Mouse (Mus musculus): ENCODE data around the gene Rsf1.

Rsf1 gene

DNA sequence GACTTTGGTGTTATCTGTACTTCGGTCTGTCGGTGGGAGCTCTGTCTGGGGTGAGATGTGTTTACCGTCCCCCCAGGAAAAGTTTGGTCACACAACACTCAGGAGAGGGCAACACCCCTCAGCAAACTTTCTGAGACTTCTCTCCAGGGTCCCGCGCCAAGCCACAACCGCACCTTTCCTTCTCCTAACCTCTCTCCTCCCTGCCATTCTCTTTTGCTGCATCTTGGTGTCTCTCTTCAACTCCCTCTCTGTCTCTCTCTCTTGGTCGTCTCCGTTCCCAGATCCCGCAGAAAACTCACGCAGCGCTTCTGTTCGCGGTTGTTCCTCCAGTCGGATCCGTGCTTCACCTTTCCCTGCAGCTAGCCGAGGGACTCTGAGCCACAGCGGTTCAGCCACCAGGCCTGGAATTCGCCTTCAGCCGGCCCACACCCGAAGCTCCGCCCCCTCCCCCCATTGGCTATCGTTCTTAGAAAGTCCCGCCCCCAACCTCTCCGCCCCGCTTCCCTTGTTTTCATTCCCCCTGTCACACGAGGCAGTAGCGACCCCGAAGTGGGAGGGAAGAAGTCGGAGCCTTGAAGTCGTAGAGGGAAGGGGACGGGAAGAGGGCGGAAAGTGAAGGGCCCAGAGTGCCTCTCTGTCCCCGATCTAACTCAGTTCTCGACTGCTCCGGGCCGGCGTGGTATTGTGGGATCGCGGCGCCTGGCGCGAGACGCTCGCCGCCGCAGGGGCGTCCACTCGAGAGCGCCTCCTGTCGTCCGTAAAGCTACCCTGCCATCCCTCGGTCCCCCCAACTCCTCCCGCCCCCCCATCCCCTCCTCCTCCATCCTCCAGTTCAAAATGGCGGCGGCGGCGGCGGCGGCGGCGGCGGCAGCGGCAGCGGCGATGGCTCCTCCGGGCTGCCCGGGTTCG is at the start of gene Rsf1, which contains the start of gene Aamdc:
Rsf1 (plus strand) TSS at position 823 of the 909 bp plus-strand sequence.
Aamdc (minus strand) TSS at position 431 of the 909 bp plus-strand sequence.
- DNase-seq (ENCODE audit: low read depth, low spot score), result peak; percentile 92

DNA sequence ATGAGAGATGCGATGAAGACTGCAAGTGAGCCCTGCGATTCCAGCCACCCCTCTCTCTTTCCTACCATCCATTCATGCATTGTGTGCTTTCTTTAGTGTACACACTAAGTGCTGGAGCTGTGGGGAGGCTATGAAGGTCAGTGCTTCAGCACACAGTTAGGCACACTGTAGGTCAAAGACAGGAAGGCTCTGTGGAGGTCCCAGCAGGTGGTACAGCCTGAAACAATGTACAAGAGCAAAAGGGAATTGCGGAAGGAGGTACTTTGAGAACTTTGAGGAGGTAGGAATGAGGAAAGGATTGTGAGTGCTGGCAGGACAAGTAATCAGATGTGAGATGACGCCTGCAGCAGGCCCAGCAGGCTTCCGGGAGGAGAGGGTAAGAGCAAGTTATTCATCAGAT is 44.2 kb upstream of the Rsf1 start:
- no peak for DNase-seq (ENCODE audit: low read depth, low spot score)

DNA sequence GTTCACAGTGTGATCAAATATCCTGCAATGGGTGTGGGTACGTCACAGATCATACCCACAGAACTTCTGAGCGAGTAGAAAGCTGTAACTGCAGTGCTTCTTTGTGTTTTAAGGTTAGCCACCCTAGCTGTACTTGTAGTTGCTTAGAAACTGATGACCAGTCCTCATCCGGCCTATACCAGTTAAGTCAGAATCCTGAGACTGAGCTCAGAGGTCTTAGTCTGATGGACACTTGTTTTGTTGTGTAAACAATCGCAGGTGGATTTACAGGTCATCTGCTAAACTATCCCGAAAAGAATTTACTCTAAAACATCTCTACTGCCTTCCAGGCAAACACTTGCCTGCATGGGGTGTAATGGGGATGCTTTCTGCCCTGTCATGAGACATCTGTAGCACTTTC is 43.1 kb upstream of the Rsf1 start:
- no peak for DNase-seq (ENCODE audit: low read depth, low spot score)

DNA sequence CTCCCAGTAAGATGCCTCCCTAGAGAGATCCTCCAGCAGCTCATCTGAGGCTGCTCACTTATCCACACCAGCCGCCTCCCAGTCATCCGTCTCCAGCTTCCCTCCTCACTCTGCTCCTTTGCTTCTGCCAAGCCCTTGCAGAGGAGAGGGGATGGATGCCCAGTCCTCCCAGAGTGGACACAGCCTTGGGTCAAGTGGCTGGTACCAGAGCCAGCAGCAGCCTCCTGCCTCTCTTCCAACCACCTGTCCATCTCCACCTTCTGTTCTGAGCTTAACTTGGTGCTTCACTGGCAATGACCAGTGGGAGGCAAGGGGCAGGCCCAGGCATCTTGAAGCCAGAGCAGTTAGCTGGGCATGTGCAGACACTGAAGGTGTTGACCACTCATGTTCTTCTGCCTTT is 33.2 kb upstream of the Rsf1 start:
- no peak for DNase-seq (ENCODE audit: low read depth, low spot score)

DNA sequence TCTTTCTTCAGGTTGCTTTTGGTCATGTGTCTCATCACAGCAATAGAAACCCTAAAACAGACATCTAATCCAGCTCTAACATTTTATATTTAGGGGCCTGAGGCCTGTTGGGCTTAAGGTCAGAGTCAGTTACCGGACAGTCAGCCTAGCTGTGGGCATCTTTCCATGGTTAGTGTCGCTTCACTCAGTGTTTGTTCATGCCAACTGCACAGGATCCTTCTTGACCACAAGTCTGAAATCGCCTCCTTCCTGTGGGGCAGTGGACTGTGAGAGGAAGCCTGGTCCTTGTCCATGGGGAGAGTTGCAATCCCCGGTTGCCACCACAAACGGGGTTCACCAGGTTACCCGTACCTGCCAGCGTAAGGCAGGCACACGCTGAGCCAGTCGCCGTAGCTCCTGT is 30.4 kb upstream of the Rsf1 start:
- no peak for DNase-seq (ENCODE audit: low read depth, low spot score)

DNA sequence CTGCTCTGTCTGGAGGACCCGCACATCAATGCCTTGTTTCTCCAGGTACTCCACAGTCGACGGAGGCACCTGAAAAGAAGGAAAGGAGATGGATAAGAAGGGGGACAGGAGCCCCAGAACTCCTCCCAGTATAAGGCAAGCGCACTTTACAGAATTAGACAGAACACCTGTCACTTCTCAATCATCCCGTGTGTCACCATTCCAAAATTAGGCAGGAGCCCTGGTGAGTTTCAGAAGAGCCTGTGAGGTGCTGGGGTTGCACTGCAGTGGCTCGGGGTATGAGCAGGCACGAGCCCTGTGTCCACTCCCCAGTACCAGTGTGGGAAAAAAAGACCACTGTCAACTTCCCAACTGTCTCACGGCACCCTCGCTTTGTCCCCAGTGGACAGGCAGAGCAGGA is 29.0 kb upstream of the Rsf1 start:
- no peak for DNase-seq (ENCODE audit: low read depth, low spot score)

DNA sequence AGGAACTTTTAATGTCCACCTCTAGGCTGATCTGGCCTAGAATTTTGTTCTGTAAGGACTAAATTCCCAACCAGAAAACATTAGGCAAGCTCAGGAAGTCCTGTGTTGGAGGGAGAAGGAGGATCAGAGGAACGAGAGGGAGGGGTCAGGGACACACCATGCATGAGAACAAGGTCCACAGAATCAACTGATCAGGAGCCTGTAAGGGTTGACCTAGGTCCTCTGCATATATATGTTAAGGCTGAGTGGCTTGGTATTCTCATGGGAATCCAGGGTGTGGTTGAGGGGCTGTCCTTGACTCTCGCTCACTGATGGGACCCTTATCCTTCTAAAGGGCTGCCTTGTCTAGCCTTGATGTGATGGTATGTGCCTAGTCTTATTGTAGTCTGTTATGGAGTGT is 16.1 kb upstream of the Rsf1 start:
- DNase-seq (ENCODE audit: low read depth, low spot score), result no peak

DNA sequence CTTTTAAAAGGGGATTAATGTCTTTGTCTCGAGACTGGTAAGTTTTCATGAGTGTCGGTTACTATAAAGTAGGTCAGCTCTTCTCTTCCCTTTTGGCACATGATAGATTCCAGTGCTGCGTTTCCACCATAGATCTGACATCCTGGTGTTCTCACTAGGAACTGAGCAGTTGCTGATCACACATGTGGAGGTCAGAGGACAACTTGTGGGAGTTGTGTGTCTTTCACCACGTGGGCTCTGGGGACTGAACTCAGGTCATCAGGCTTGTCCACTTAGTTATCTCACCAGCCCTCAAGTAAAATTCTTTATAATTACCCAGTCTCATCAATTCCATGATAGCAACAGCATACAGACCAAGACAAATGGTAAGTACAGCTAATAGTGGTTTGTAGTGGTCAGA is 10.3 kb upstream of the Rsf1 start:
- DNase-seq (ENCODE audit: low read depth, low spot score), result no peak

DNA sequence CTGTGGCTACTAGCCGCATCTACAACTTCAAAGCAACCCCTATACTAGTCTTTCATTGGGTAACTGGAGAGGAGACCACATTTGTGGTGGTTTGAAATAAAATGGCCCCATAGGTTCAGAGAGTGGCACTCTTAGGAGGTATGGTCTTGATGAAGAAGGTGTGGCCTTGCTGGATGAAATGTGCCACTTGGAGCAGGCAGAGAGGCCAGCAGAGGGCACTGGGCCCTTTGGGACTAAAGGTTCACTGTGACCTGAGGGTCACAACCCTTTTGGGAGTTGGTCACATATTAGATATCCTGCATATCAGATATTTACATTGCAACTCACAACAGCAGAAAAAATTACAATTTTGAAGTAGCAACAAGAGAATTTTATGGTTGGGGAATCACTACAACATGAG is 9.3 kb upstream of the Rsf1 start:
- DNase-seq (ENCODE audit: low read depth, low spot score), result no peak

DNA sequence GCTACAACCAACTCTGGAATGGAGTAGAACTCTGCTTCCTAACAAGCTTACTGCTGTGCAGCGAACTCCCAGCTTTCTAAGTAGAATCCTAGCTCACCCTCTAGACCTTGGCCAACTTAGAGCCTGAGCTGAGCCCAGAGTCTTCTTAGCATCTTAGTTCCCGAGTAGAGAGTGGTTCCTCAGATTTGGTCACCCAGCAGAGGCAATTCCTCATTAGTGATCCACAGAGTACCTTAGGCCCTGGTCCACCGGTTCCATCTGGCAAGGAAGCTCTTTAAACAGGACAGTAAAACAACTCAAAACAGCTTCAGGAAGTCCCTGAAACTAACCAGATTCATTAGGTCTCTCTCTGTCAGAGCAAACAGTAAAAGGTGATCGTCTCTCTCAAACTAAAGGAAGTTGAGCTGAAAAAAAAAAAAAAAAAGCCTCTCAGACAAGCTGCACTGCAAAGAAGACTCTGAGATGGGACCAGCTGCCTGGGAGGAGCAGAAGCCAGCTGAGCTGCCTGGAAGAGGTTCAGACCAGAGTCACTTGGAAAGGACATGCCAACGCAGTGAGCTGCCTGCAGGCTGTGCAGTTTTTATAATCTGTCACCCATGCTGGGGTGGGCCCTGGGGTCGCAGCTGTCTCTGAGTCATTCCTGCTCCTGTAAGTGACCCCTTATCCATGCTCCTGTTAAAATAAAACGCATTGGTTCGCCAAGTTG is 1.2 kb upstream of the Rsf1 start:
- DNase-seq (ENCODE audit: low read depth, low spot score), result no peak

DNA sequence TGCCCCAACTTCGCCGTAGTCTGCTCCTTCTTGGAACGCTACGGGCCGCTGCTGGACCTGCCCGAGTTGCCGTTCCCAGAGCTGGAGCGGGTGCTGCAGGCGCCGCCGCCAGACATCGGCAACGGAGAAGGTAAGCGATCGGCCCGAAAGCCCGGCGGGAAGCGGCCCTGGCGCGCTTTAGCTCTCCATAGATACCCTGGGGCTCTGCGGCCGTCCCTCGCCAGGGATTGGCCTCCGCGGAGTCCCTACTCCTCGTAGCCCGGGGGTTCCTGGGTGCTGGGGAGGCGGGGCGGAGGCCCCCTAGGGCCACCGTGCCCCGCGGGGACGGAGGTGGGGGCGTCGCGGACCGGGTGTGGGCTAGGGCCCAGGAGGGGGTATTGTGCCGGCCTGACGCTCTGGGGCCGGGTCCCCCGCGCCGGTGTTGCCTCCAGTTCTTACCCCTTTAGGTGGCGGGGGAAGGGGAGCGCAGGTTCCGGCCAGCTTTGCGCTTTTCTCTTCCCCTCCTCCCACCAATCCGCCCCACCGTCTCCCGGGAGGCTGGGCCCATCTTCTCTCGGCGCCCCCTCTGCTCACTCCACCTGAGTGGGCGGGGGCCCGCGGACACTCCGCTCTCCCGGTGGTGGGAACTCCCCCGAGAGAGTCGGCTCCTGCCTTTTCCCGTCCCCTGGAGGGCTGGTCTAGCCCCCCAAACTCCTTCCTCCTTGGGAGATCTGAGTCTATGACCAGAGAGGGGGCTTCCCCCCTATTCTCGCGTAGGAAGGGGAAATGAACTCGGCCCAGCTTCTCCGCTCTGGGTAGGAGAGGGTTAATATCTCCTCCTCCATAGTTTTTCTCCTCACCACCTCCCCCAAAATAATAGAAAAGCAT is 520 bp downstream of the Rsf1 start:
- DNase-seq (ENCODE audit: low read depth, low spot score), result peak; percentile 44

DNA sequence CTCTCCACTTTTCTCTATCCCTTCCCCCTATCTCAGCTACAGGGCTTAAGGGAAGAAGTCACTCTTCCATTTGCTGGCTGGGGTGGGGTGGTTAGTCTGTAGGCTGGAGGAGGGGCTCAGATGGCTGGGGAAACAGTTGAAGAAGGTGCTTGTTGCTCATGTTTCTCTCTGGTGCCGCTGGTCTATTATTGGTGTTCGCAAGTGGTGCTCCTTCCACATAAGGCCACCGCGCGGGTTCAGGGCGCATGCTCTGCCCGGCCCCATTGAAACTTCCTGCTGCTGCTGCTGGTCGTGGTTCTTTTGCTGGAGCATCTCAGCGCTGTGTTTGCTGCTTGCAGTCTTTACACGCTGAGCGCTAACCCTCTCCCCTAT is 1.1 kb downstream of the Rsf1 start:
- peak; percentile 67 for DNase-seq (ENCODE audit: low read depth, low spot score)

DNA sequence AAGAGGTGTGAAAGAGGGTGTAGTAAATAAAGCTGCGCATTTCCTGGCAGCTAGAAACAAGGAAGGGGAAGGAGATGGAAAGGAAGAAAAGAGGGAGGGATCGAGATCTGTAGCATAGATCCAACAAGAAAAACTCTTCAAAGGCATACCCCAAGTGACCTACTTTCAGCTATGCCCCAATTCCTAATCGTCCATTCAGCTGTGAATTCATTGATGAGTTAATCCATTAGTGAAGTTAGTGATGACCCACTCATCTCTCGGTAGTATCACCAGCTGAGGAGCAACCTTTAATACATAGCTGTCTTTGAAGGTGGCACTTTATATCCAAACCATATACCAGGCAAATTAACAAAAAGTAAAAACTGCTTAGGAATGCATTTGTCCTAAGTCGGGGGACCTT is 8.8 kb downstream of the Rsf1 start:
- DNase-seq (ENCODE audit: low read depth, low spot score), result no peak

DNA sequence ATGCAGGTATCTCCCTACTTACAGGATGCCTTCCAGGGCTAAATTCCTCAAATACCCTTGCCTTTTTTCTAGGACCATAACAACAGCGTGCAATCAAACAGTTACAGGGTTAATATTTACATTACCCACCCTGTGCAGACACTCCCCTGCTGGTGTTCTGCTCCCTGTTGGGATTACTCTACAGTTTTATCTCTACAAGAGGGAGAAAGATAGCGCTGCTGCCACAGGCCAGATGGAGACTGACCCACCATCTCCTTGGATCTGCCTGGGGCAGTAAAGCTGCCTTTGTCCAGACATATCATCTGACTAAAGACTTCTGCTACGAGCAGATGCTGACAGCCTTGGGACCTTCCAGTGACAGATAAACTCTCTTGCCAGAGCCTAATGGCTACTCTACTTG is 10.8 kb downstream of the Rsf1 start:
- DNase-seq (ENCODE audit: low read depth, low spot score), result no peak

DNA sequence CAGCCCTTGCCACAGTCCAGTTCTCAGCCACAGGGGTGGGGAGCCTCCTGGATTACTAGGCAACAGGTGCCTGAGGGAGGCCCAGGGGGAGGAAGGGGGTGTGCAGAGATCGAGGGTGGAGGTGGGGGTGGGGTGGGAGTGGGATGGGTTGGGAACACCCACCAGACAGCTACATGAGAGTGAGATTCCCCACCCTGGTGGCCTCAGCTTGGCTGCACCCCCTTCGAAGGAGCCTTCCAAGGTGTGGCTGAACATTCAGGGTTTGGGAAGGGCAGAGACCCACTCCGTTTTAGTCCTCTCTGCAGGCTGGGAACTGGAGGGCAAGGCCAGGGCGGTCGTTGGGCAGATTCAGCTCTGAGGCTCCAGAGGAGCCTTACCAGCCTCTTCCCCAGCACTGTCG is 11.6 kb downstream of the Rsf1 start:
- DNase-seq (ENCODE audit: low read depth, low spot score), result no peak

DNA sequence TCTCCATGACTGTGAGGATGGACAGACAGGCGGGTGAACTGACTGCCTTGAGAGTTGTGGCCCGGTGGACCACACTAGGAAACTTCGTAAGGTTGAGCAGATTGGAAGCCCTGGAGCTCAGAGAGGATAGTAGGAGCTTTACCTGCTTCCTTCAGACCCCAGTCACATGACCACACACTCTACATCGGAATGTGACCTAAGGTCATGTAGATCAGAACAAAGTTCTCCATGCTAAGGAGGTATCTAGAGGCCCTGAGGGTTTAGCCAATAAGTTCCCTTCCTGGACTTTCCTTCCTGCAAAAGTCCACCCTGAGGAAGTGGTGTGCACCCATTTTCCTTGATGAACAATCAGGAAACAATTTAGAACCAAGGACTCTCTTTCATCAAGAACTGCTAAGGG is 12.7 kb downstream of the Rsf1 start:
- DNase-seq (ENCODE audit: low read depth, low spot score), result no peak

DNA sequence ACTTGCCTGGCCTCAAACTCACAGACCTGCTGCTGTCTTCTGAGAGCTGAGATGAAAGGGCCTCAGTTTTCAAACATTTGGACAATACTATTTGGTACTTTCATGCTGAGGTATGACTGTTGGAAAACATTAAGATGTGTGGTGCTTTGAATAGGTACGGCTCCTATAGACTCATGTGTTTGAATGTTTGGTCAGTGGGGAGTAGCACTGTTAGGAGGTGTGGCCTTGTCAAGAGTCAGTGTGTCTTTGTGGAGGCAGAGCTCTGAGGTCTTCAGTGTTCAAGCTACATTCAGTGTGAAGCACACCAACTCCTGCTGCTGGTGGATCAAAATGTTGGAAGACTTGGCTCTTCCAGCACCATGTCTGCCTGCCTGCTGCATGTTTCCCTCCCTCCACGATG is 13.8 kb downstream of the Rsf1 start:
- DNase-seq (ENCODE audit: low read depth, low spot score), result no peak

DNA sequence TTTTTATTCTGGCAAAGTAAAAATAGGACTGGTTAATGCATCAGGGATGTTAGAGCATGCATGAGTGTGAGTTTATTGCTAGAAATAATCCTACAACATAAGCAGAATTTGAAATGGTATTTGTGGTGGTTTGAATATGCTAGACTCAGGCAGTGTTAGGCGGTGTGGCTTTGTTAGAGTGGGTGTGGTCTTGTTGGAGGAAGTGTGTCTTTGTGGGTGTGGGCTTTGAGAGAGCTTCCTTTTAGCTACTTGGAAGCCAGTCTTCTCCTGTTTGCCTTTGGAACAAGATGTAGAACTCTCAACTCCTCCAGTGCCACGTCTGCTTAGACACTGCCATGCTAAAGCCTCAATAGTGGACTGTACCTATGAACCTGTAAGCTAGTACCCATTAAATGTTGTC is 18.9 kb downstream of the Rsf1 start:
- DNase-seq (ENCODE audit: low read depth, low spot score), result no peak

DNA sequence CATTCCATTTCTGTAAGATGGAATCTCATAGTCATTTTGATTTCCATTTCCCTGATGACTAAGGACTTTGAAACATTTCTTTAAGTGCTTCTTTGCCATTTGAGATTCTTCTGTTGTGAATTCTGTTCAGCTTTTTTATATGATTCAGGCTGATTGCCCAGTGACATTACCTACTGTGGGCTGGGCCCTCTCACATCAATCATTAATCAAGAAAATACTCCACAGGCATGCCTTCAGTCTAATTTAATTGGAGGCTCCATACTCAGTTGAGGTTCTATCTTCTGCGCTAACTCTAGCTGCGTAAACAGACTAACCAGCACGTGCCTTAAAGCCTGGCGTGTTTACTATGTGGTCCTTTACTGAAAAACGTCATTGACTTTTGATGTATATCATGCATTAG is 41.7 kb downstream of the Rsf1 start:
- DNase-seq (ENCODE audit: low read depth, low spot score), result no peak

DNA sequence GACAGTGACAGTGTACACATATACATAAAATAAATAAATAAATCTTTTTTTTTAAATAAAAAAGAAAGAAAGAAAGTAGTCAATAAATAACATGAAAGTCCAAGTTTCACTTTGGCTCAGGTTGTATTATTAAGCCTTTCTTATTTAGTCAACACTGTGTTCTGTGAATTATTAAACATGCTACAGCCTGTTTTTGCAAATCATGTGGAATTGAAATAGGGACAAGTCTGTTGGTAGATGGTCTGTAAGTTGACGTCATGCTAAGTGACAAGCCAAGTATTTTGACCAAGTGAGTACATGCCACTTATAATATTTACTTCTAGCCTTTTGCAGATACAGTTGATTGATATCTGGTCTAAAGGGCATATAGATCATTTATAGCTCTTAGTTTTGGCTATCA is 43.0 kb downstream of the Rsf1 start:
- no peak for DNase-seq (ENCODE audit: low read depth, low spot score)

DNA sequence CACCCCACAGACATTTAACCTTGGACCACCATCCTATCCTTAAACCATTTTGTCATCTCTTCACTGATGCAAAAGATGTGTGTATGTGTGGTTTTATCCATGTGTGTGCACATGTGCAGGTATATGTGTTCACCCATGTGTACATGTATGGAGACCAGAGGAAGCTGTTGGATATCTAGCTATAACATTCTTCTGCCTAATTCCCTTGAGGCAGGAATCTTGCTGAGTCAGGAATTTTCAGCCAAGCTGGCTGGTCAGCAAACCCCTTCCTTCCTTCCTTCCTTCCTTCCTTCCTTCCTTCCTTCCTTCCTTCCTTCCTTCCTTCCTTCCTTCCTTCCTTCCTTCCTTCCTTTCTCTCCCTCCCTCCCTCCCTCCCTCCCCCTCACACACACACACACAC is 43.7 kb downstream of the Rsf1 start:
- no peak for DNase-seq (ENCODE audit: low read depth, low spot score)

DNA sequence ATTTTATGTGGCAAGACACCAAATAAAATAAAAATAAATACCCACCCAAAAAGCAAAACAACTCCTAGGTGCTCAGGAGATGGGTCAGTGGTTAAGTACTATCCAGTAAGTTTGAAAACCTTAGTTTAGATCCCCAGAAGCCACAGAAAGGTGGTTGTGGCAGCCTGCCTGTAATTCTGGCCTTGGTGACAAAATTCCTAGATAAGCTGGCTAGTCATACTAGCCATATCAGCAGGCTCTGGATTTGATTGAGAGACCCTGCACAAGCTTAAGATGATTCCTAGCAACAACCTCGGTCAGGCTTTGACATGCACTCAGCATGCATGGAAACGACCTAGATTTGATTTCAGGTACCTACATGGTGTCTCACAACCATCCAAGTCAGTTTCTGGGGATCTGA is 49.7 kb downstream of the Rsf1 start:
- DNase-seq (ENCODE audit: low read depth, low spot score), result no peak

Data from embryo, embryonic 11.5 days (tissue).